Mouse (Mus musculus) bone marrow, adult 2 months (tissue): Measurements from ENCODE around the gene Ppp1r12a.

ENCODE experiments used
- CTCF ChIP-seq: fragments of 200-500 bp; IDR thresholded peaks from 2 replicates; pipeline ENCODE4 v1.5.1; 2011; ENCODE audit warnings: low read length, control low read depth; ENCODE audit not compliant: control insufficient read depth, insufficient read depth
- POLR2A ChIP-seq: fragments of 200-500 bp; IDR thresholded peaks from 2 replicates; pipeline ENCODE4 v1.6.1; 2011; ENCODE audit warnings: low read depth, mild to moderate bottlenecking, control low read depth, low read length, borderline replicate concordance; ENCODE audit not compliant: control insufficient read depth

- TF ChIP-seq CTCF (no peak), POLR2A (no peak)
These were observed 122.5 kb downstream of the Ppp1r12a start for GRCm38 (mm10) chr10:108284445-108284844.
